Mouse (Mus musculus): Measurements from ENCODE around the gene Rbm15b. TPM values are rescaled to one million over a fixed set of nuclear protein-coding genes. Genes with fewer than 3 reads are reported as not detected.

The Rbm15b gene
- polyA plus RNA-seq, 1 experiment from 2014 or later = 1.6 TPM

GRCm38 (mm10) chr9:106879471-106879870 is 7.8 kb downstream of the Rbm15b start:
- ATAC-seq (ENCODE audit: low read depth) = no peak
- peaks cover 13% of the 10 kb centered on the region for H3K4me1 ChIP-seq (ENCODE audit: control insufficient read depth, low read depth, low read length)
- no peaks in the 10 kb centered on the region for H3K9me3 ChIP-seq (replicated peaks; ENCODE audit: control insufficient read depth, low read length)
- 67% methylated on average over 4 of the region's 4 CpGs for WGBS (ENCODE audit: insufficient replicate concordance)
- H3K4me2 ChIP-seq (ENCODE audit: low read depth, low read length) = no peak overlapping the region
- H3K9ac ChIP-seq (ENCODE audit: low read depth, low read length) = no peak overlapping the region
- peaks cover 26% of the 10 kb centered on the region for H3K36me3 ChIP-seq (ENCODE audit: control insufficient read depth, insufficient read depth)
- no peaks in the 10 kb centered on the region for H3K27me3 ChIP-seq (ENCODE audit: control insufficient read depth, insufficient read depth, low read depth, low read length)
- no peak overlapping the region for H3K4me3 ChIP-seq (ENCODE audit: low read depth, low read length)
- no peak overlapping the region for H3K27ac ChIP-seq (ENCODE audit: low read length)

- no peaks in the 10 kb centered on the region for H3K9me3 ChIP-seq (replicated peaks; ENCODE audit: control insufficient read depth, low read length)
- WGBS (ENCODE audit: insufficient replicate concordance) = 83% methylated on average over 3 of the region's 3 CpGs
- H3K27ac ChIP-seq (ENCODE audit: low read length) = no peak overlapping the region
- H3K4me3 ChIP-seq (ENCODE audit: low read depth, low read length) = no peak overlapping the region
- H3K4me1 ChIP-seq (ENCODE audit: control insufficient read depth, low read depth, low read length) = no peaks in the 10 kb centered on the region
- no peaks in the 10 kb centered on the region for H3K27me3 ChIP-seq (ENCODE audit: control insufficient read depth, insufficient read depth, low read depth, low read length)
- peaks cover 27% of the 10 kb centered on the region for H3K36me3 ChIP-seq (ENCODE audit: control insufficient read depth, insufficient read depth)
- H3K9ac ChIP-seq (ENCODE audit: low read depth, low read length) = no peak overlapping the region
- no peak for ATAC-seq (ENCODE audit: low read depth)
- no peak overlapping the region for H3K4me2 ChIP-seq (ENCODE audit: low read depth, low read length)
Measured at GRCm38 (mm10) chr9:106876666-106877065, 10.6 kb downstream of the Rbm15b start.

- H3K27ac ChIP-seq (ENCODE audit: low read length) = no peak overlapping the region
- no peaks in the 10 kb centered on the region for H3K27me3 ChIP-seq (ENCODE audit: control insufficient read depth, insufficient read depth, low read depth, low read length)
- peaks cover 27% of the 10 kb centered on the region for H3K36me3 ChIP-seq (ENCODE audit: control insufficient read depth, insufficient read depth)
- H3K4me3 ChIP-seq (ENCODE audit: low read depth, low read length) = no peak overlapping the region
- H3K4me1 ChIP-seq (ENCODE audit: control insufficient read depth, low read depth, low read length) = no peaks in the 10 kb centered on the region
- no peak overlapping the region for H3K9ac ChIP-seq (ENCODE audit: low read depth, low read length)
- ATAC-seq (ENCODE audit: low read depth) = no peak
- no peak overlapping the region for H3K4me2 ChIP-seq (ENCODE audit: low read depth, low read length)
- H3K9me3 ChIP-seq (replicated peaks; ENCODE audit: control insufficient read depth, low read length) = no peaks in the 10 kb centered on the region
- 77% methylated on average over 5 of the region's 5 CpGs for WGBS (ENCODE audit: insufficient replicate concordance)
Measured at GRCm38 (mm10) chr9:106874216-106874615, 13.0 kb downstream of the Rbm15b start.

GRCm38 (mm10) chr9:106858036-106858435 is 29.2 kb downstream of the Rbm15b start:
- no peak overlapping the region for H3K9ac ChIP-seq (ENCODE audit: low read depth, low read length)
- no peak for ATAC-seq (ENCODE audit: low read depth)
- 48% methylated on average over 11 of the region's 11 CpGs for WGBS (ENCODE audit: insufficient replicate concordance)
- H3K27ac ChIP-seq (ENCODE audit: low read length) = no peak overlapping the region
- H3K4me2 ChIP-seq (ENCODE audit: low read depth, low read length) = no peak overlapping the region
- no peaks in the 10 kb centered on the region for H3K27me3 ChIP-seq (ENCODE audit: control insufficient read depth, insufficient read depth, low read depth, low read length)
- H3K4me1 ChIP-seq (ENCODE audit: control insufficient read depth, low read depth, low read length) = no peaks in the 10 kb centered on the region
- H3K36me3 ChIP-seq (ENCODE audit: control insufficient read depth, insufficient read depth) = peaks cover 35% of the 10 kb centered on the region
- H3K9me3 ChIP-seq (replicated peaks; ENCODE audit: control insufficient read depth, low read length) = no peaks in the 10 kb centered on the region
- no peak overlapping the region for H3K4me3 ChIP-seq (ENCODE audit: low read depth, low read length)

- Histone ChIP-seq H3K4me3 (ENCODE audit: low read depth, low read length) (no peak overlapping the region), H3K36me3 (ENCODE audit: control insufficient read depth, insufficient read depth) (peaks cover 35% of the 10 kb centered on the region), H3K27ac (ENCODE audit: low read length) (no peak overlapping the region), H3K9me3 (replicated peaks; ENCODE audit: control insufficient read depth, low read length) (no peaks in the 10 kb centered on the region), H3K9ac (ENCODE audit: low read depth, low read length) (no peak overlapping the region), H3K4me2 (ENCODE audit: low read depth, low read length) (no peak overlapping the region), H3K4me1 (ENCODE audit: control insufficient read depth, low read depth, low read length) (no peaks in the 10 kb centered on the region), H3K27me3 (ENCODE audit: control insufficient read depth, insufficient read depth, low read depth, low read length) (no peaks in the 10 kb centered on the region)
- no peak for ATAC-seq (ENCODE audit: low read depth)
- WGBS (ENCODE audit: insufficient replicate concordance) = 76% methylated on average over 3 of the region's 3 CpGs
Measured at GRCm38 (mm10) chr9:106856664-106857063, 30.6 kb downstream of the Rbm15b start.

DNA sequence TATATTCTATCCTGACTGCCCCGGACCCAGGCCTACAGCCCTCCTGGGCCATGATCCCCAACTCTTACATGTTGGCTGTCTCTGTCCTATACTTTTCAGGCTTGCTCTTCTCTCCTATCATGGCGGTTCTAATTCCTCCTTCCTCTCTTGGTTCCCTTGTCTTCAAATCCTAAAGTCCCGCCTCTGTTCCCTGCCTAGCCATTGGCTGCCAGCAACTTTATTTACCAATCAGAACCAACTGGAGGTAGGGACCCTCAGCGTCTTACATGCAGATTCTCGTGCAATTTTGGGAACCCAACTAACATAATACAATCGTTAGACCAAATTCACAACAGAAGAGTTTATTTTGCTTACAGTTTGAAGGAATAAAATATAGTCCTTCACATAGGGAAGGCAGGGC is 44.4 kb downstream of the Rbm15b start:
- no peaks in the 10 kb centered on the region for H3K4me1 ChIP-seq (ENCODE audit: control insufficient read depth, low read depth, low read length)
- no peaks in the 10 kb centered on the region for H3K9me3 ChIP-seq (replicated peaks; ENCODE audit: control insufficient read depth, low read length)
- H3K9ac ChIP-seq (ENCODE audit: low read depth, low read length) = no peak overlapping the region
- no peak overlapping the region for H3K4me2 ChIP-seq (ENCODE audit: low read depth, low read length)
- no peak overlapping the region for H3K4me3 ChIP-seq (ENCODE audit: low read depth, low read length)
- WGBS (ENCODE audit: insufficient replicate concordance) = 76% methylated on average over 6 of the region's 6 CpGs
- no peak overlapping the region for H3K27ac ChIP-seq (ENCODE audit: low read length)
- no peaks in the 10 kb centered on the region for H3K27me3 ChIP-seq (ENCODE audit: control insufficient read depth, insufficient read depth, low read depth, low read length)
- no peak for ATAC-seq (ENCODE audit: low read depth)
- H3K36me3 ChIP-seq (ENCODE audit: control insufficient read depth, insufficient read depth) = peaks cover 47% of the 10 kb centered on the region

DNA sequence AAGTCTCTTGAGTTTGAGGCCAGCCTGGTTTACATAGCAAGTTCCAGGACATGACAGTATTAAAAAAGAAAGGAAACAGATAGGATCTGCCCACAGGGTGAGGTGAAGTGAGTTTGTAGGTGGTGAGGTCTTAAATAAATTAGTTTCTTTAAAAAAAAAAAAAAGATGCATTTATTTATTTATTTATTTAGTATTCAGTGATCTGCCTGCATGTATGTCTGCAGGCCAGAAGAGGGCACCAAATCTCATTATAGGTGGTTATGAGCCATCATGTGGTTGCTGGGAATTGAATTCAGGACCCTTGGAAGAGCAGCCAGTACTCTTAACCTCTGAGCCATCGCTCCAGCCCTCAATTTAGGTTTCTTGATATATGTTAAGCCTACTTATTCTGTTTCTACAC is 46.7 kb downstream of the Rbm15b start:
- no peak overlapping the region for H3K4me3 ChIP-seq (ENCODE audit: low read depth, low read length)
- H3K9ac ChIP-seq (ENCODE audit: low read depth, low read length) = no peak overlapping the region
- peaks cover 45% of the 10 kb centered on the region for H3K36me3 ChIP-seq (ENCODE audit: control insufficient read depth, insufficient read depth)
- no peaks in the 10 kb centered on the region for H3K9me3 ChIP-seq (replicated peaks; ENCODE audit: control insufficient read depth, low read length)
- WGBS (ENCODE audit: insufficient replicate concordance) = 79% methylated on average over 1 of the region's 1 CpGs
- ATAC-seq (ENCODE audit: low read depth) = no peak
- H3K27me3 ChIP-seq (ENCODE audit: control insufficient read depth, insufficient read depth, low read depth, low read length) = no peaks in the 10 kb centered on the region
- H3K27ac ChIP-seq (ENCODE audit: low read length) = no peak overlapping the region
- no peaks in the 10 kb centered on the region for H3K4me1 ChIP-seq (ENCODE audit: control insufficient read depth, low read depth, low read length)
- H3K4me2 ChIP-seq (ENCODE audit: low read depth, low read length) = no peak overlapping the region

Other genes starting within 250 kb of the Rbm15b start
- gene Grm2, start 231.3 kb downstream of the Rbm15b start, polyA plus RNA-seq (2015; fragmentation: Nextera tagmentation; extraction: Ambion mirVana) = not detected in 2 replicates
- gene Tex264, start 201.5 kb downstream of the Rbm15b start, polyA plus RNA-seq (2015; fragmentation: Nextera tagmentation; extraction: Ambion mirVana) = 15.4 and 17.8 TPM in 2 replicates
- gene Rad54l2, start 98.2 kb downstream of the Rbm15b start, polyA plus RNA-seq (2015; fragmentation: Nextera tagmentation; extraction: Ambion mirVana) = 1.5 TPM in 2 replicates
- gene Dcaf1, start 65.6 kb downstream of the Rbm15b start, polyA plus RNA-seq (2015; fragmentation: Nextera tagmentation; extraction: Ambion mirVana) = 11.3 and 12.4 TPM in 2 replicates
- gene Manf, start 4.6 kb upstream of the Rbm15b start, polyA plus RNA-seq (2015; fragmentation: Nextera tagmentation; extraction: Ambion mirVana) = 140 and 150 TPM in 2 replicates